Mouse (Mus musculus) heart, embryonic 15.5 days (tissue): ENCODE measurements around the gene Ehhadh. TPM values are rescaled to one million over a fixed set of nuclear protein-coding genes. Genes with fewer than 3 reads are reported as not detected.

Source experiments
- ATAC-seq: fragments of 200-750 bp; cut with Nextera tagmentation; replicated peaks from 2 replicates; pipeline ENCODE4 v1.8.0; 2017; ENCODE audit warnings: low read depth, moderate TSS enrichment; ENCODE audit not compliant: insufficient number of reproducible peaks, insufficient read depth, low FRiP score
- H3K27ac ChIP-seq: fragments of 300-500 bp; sonication (generic); 2 replicates; pipeline ENCODE4 v1.5.1; 2015; ENCODE audit warnings: mild to moderate bottlenecking, inconsistent platforms
- H3K27me3 ChIP-seq: fragments of 300-500 bp; sonication (generic); 2 replicates; pipeline ENCODE4 v1.6.1; 2015; ENCODE audit warnings: inconsistent platforms
- H3K36me3 ChIP-seq: fragments of 300-500 bp; sonication (generic); 2 replicates; pipeline ENCODE4 v1.6.1; 2015; ENCODE audit warnings: mild to moderate bottlenecking, inconsistent platforms
- H3K4me1 ChIP-seq: fragments of 300-500 bp; sonication (generic); replicated peaks from 2 replicates; pipeline ENCODE4 v1.6.1; 2015; ENCODE audit warnings: inconsistent platforms
- H3K4me2 ChIP-seq: fragments of 300-500 bp; sonication (generic); 2 replicates; pipeline ENCODE4 v1.6.1; 2015; ENCODE audit warnings: inconsistent platforms, mild to moderate bottlenecking, moderate library complexity
- H3K4me3 ChIP-seq: fragments of 300-500 bp; sonication (generic); 2 replicates; pipeline ENCODE4 v1.5.1; 2015; ENCODE audit warnings: mild to moderate bottlenecking, inconsistent platforms
- H3K9ac ChIP-seq: fragments of 300-500 bp; sonication (generic); 2 replicates; pipeline ENCODE4 v1.6.1; 2015; ENCODE audit warnings: mild to moderate bottlenecking, inconsistent platforms
- H3K9me3 ChIP-seq: fragments of 300-500 bp; sonication (generic); replicated peaks from 2 replicates; pipeline ENCODE4 v1.6.1; 2016; ENCODE audit warnings: inconsistent platforms
- WGBS: fragments of 180-500 bp; shearing (Covaris S2); methylation state at CpG from one replicate; pipeline ENCODE4 v1.1.7; 2015; ENCODE audit warnings: mixed read lengths; 5-methylcytosine and 5-hydroxymethylcytosine counted together
- polyA plus RNA-seq: library from polyadenylated mRNA; unstranded; fragments of >200 nt; fragmentation: Nextera tagmentation; extraction: Ambion mirVana; gene quantifications from 2 replicates; pipeline ENCODE4 v1.2.1, GENCODE M21; 2015

Ehhadh gene
- polyA plus RNA-seq, 1 experiment from 2014 or later = 2.4 TPM

- Histone ChIP-seq H3K4me3 (no peak overlapping the region), H3K36me3 (no peaks in the 10 kb centered on the region), H3K9me3 (no peaks in the 10 kb centered on the region), H3K27ac (no peak overlapping the region), H3K4me2 (no peak overlapping the region), H3K9ac (no peak overlapping the region), H3K27me3 (no peaks in the 10 kb centered on the region), H3K4me1 (no peaks in the 10 kb centered on the region)
- WGBS = 79% methylated on average over 4 of the region's 4 CpGs
- ATAC-seq = no peak
These were observed 8.5 kb downstream of the Ehhadh start for GRCm38 (mm10) chr16:21779149-21779548.

GRCm38 (mm10) chr16:21778293-21778866 lies 9.2 kb downstream of the Ehhadh start:
- Histone ChIP-seq H3K9ac (no peak overlapping the region), H3K4me2 (peak overlapping the region; percentile 45), H3K4me1 (no peaks in the 10 kb centered on the region), H3K4me3 (peak overlapping the region; percentile 38), H3K27me3 (no peaks in the 10 kb centered on the region), H3K36me3 (no peaks in the 10 kb centered on the region), H3K27ac (no peak overlapping the region), H3K9me3 (no peaks in the 10 kb centered on the region)
- ATAC-seq = no peak
- WGBS = 38% methylated on average over 3 of the region's 3 CpGs

GRCm38 (mm10) chr16:21774725-21775124 lies 12.9 kb downstream of the Ehhadh start:
- no peak for ATAC-seq
- H3K4me2 ChIP-seq = no peak overlapping the region
- H3K4me1 ChIP-seq = no peaks in the 10 kb centered on the region
- no peak overlapping the region for H3K27ac ChIP-seq
- H3K9ac ChIP-seq = no peak overlapping the region
- no peak overlapping the region for H3K4me3 ChIP-seq
- H3K27me3 ChIP-seq = no peaks in the 10 kb centered on the region
- H3K36me3 ChIP-seq = no peaks in the 10 kb centered on the region
- H3K9me3 ChIP-seq = no peaks in the 10 kb centered on the region
- WGBS = 80% methylated on average over 4 of the region's 4 CpGs

- Histone ChIP-seq H3K9me3 (no peaks in the 10 kb centered on the region), H3K4me3 (no peak overlapping the region), H3K27ac (no peak overlapping the region), H3K36me3 (no peaks in the 10 kb centered on the region), H3K27me3 (no peaks in the 10 kb centered on the region), H3K4me2 (no peak overlapping the region), H3K9ac (no peak overlapping the region), H3K4me1 (no peaks in the 10 kb centered on the region)
- ATAC-seq = no peak
- 78% methylated on average over 5 of the region's 5 CpGs for WGBS
These were observed 17.9 kb downstream of the Ehhadh start for GRCm38 (mm10) chr16:21769667-21770066.

GRCm38 (mm10) chr16:21768255-21768654 lies 19.4 kb downstream of the Ehhadh start:
- Histone ChIP-seq H3K9ac (no peak overlapping the region), H3K36me3 (no peaks in the 10 kb centered on the region), H3K27ac (no peak overlapping the region), H3K4me2 (no peak overlapping the region), H3K27me3 (no peaks in the 10 kb centered on the region), H3K9me3 (no peaks in the 10 kb centered on the region), H3K4me1 (no peaks in the 10 kb centered on the region), H3K4me3 (no peak overlapping the region)
- WGBS = 70% methylated on average over 3 of the region's 3 CpGs
- ATAC-seq = no peak

GRCm38 (mm10) chr16:21758447-21758846 lies 29.2 kb downstream of the Ehhadh start:
- Histone ChIP-seq H3K27me3 (no peaks in the 10 kb centered on the region), H3K36me3 (0 out of 2 replicates have a peak, but pooled peaks cover 5% of the 10 kb centered on the region), H3K9me3 (no peaks in the 10 kb centered on the region), H3K9ac (no peak overlapping the region), H3K27ac (no peak overlapping the region), H3K4me3 (no peak overlapping the region), H3K4me1 (no peaks in the 10 kb centered on the region), H3K4me2 (no peak overlapping the region)
- ATAC-seq = no peak
- WGBS = 80% methylated on average over 1 of the region's 1 CpGs

- Histone ChIP-seq H3K9me3 (no peaks in the 10 kb centered on the region), H3K4me3 (no peak overlapping the region), H3K4me2 (no peak overlapping the region), H3K4me1 (peaks cover 8% of the 10 kb centered on the region), H3K27ac (no peak overlapping the region), H3K36me3 (no peaks in the 10 kb centered on the region), H3K27me3 (no peaks in the 10 kb centered on the region), H3K9ac (no peak overlapping the region)
- 78% methylated on average over 6 of the region's 6 CpGs for WGBS
- no peak for ATAC-seq
These were observed 44.2 kb downstream of the Ehhadh start for GRCm38 (mm10) chr16:21743401-21743800.

GRCm38 (mm10) chr16:21742898-21743297 lies 44.7 kb downstream of the Ehhadh start:
- ATAC-seq = no peak
- no peaks in the 10 kb centered on the region for H3K9me3 ChIP-seq
- H3K4me1 ChIP-seq = peaks cover 8% of the 10 kb centered on the region
- H3K9ac ChIP-seq = no peak overlapping the region
- H3K27ac ChIP-seq = no peak overlapping the region
- no peaks in the 10 kb centered on the region for H3K27me3 ChIP-seq
- H3K36me3 ChIP-seq = no peaks in the 10 kb centered on the region
- H3K4me3 ChIP-seq = no peak overlapping the region
- no peak overlapping the region for H3K4me2 ChIP-seq
- 92% methylated on average over 5 of the region's 5 CpGs for WGBS

GRCm38 (mm10) chr16:21742191-21742870 lies 45.3 kb downstream of the Ehhadh start:
- no peak overlapping the region for H3K4me3 ChIP-seq
- WGBS = 79% methylated on average over 5 of the region's 5 CpGs
- H3K27ac ChIP-seq = no peak overlapping the region
- H3K4me1 ChIP-seq = peaks cover 8% of the 10 kb centered on the region
- H3K4me2 ChIP-seq = no peak overlapping the region
- H3K9me3 ChIP-seq = no peaks in the 10 kb centered on the region
- no peaks in the 10 kb centered on the region for H3K36me3 ChIP-seq
- ATAC-seq = no peak
- H3K9ac ChIP-seq = no peak overlapping the region
- no peaks in the 10 kb centered on the region for H3K27me3 ChIP-seq

- Histone ChIP-seq H3K4me3 (no peak overlapping the region), H3K4me2 (no peak overlapping the region), H3K27me3 (no peaks in the 10 kb centered on the region), H3K27ac (no peak overlapping the region), H3K4me1 (peaks cover 8% of the 10 kb centered on the region), H3K9ac (no peak overlapping the region), H3K36me3 (no peaks in the 10 kb centered on the region), H3K9me3 (no peaks in the 10 kb centered on the region)
- no peak for ATAC-seq
- WGBS = 67% methylated on average over 3 of the region's 3 CpGs
These were observed 46.1 kb downstream of the Ehhadh start for GRCm38 (mm10) chr16:21741542-21741941.

GRCm38 (mm10) chr16:21735638-21736037 lies 52.0 kb downstream of the Ehhadh start:
- H3K9me3 ChIP-seq = no peaks in the 10 kb centered on the region
- WGBS = 92% methylated on average over 1 of the region's 1 CpGs
- no peaks in the 10 kb centered on the region for H3K4me1 ChIP-seq
- no peak overlapping the region for H3K4me3 ChIP-seq
- H3K9ac ChIP-seq = no peak overlapping the region
- no peaks in the 10 kb centered on the region for H3K27me3 ChIP-seq
- ATAC-seq = no peak
- H3K4me2 ChIP-seq = no peak overlapping the region
- no peak overlapping the region for H3K27ac ChIP-seq
- H3K36me3 ChIP-seq = no peaks in the 10 kb centered on the region

GRCm38 (mm10) chr16:21727897-21728364 lies 59.7 kb downstream of the Ehhadh start:
- Histone ChIP-seq H3K27me3 (no peaks in the 10 kb centered on the region), H3K27ac (no peak overlapping the region), H3K9me3 (no peaks in the 10 kb centered on the region), H3K4me3 (peak overlapping the region; percentile 45), H3K36me3 (no peaks in the 10 kb centered on the region), H3K4me2 (peak overlapping the region; percentile 58), H3K4me1 (peaks cover 2% of the 10 kb centered on the region; the same call in 1 of the 2 replicates), H3K9ac (0 out of 2 replicates have a peak overlapping the region, but pooled peaks have one; percentile 36)
- WGBS = 43% methylated on average over 10 of the region's 10 CpGs
- ATAC-seq = no peak
